Comparison of ENCODE assay signal across 8 mouse cellular contexts in genomic region chr6:90466079-90466478, GRCm38 (mm10). TPM values are rescaled to one million over a fixed set of nuclear protein-coding genes. Genes with fewer than 3 reads are reported as not detected.
DNase-seq lines count a peak whose midpoint lies in the region; ATAC-seq and TF ChIP-seq lines count a peak whose summit lies in the region.
"Had no signal": no experiment of that assay in that cellular context is flagged by ENCODE, and none has a peak within 500 bp of the region (broad histone marks: within the 10 kb centered on the region; RNA-seq: fewer than 3 reads in every experiment).

No protein-coding gene starts in this region.

- peaks cover 39% of the 10 kb centered on the region for H3K27me3 ChIP-seq in liver, embryonic 11.5 days (replicated peaks; ENCODE audit: control insufficient read depth, insufficient read depth, low read length)
- H3K27me3 ChIP-seq in stomach, postnatal 0 days (ENCODE audit: control insufficient read depth, insufficient read depth, low read length): peaks cover under 1% of the 10 kb centered on the region; the same call in 1 of the 2 replicates

- peak overlapping the region; percentile 62 for H3K27ac ChIP-seq in liver, embryonic 11.5 days (ENCODE audit: low read depth, low read length)
- peak overlapping the region; percentile 40; the same call in 1 of the 2 replicates for H3K27ac ChIP-seq in stomach, postnatal 0 days (replicated peaks)
- H3K27ac ChIP-seq: heart, embryonic 13.5 days had no signal

- H3K9me3 ChIP-seq in liver, embryonic 11.5 days (ENCODE audit: control insufficient read depth, low read length): no peaks in the 10 kb centered on the region
- no peaks in the 10 kb centered on the region for H3K9me3 ChIP-seq in stomach, postnatal 0 days (ENCODE audit: control insufficient read depth, low read length)
- H3K9me3 ChIP-seq: heart, embryonic 13.5 days had no signal

- no peaks in the 10 kb centered on the region for H3K36me3 ChIP-seq in liver, embryonic 11.5 days (ENCODE audit: control insufficient read depth, insufficient read depth, low read length)
- H3K36me3 ChIP-seq in stomach, postnatal 0 days (ENCODE audit: control insufficient read depth, insufficient read depth, low read length): peaks cover 11% of the 10 kb centered on the region; the same call in 1 of the 2 replicates

- H3K4me1 ChIP-seq in liver, embryonic 11.5 days (replicated peaks; ENCODE audit: control insufficient read depth, insufficient read depth, low read length): peaks cover 7% of the 10 kb centered on the region
- H3K4me1 ChIP-seq in stomach, postnatal 0 days (replicated peaks; ENCODE audit: control insufficient read depth, insufficient read depth): peaks cover 4% of the 10 kb centered on the region

- H3K4me3 ChIP-seq in liver, embryonic 11.5 days (ENCODE audit: low read depth, low read length): no peak overlapping the region
- H3K4me3 ChIP-seq in stomach, postnatal 0 days (ENCODE audit: low read depth, low read length): no peak overlapping the region
- H3K4me3 ChIP-seq: heart, embryonic 13.5 days had no signal

- ATAC-seq in liver, embryonic 11.5 days (replicated peaks; ENCODE audit: low FRiP score): no peak
- no peak for ATAC-seq in stomach, postnatal 0 days (ENCODE audit: low FRiP score, low TSS enrichment)

- DNase-seq in ovary, postnatal 36 days (ENCODE audit: low spot score): peak; percentile 62
- DNase-seq in ovary, postnatal 14 days (ENCODE audit: low spot score): no peak
- DNase-seq in fibroblast of lung, adult 2 months (ENCODE audit: low read depth): peak; percentile 83
- DNase-seq in liver, embryonic 11.5 days (ENCODE audit: low spot score): no peak
- no peak for DNase-seq in stomach, postnatal 0 days (ENCODE audit: low spot score)
- DNase-seq in layer of hippocampus, adult 18-20 months (ENCODE audit: low spot score in 2 of 2): no peak
- no peak for DNase-seq in frontal cortex, postnatal 14 days (ENCODE audit: low spot score in 2 of 2)

- TF ChIP-seq EP300 in stomach, postnatal 0 days (optimal IDR thresholded peaks at IDR 0.05): no peak

- peak overlapping the region; percentile 18; the same call in 1 of the 2 replicates for H3K4me2 ChIP-seq in liver, embryonic 11.5 days
- H3K4me2 ChIP-seq in stomach, postnatal 0 days (replicated peaks; ENCODE audit: low read depth): no peak overlapping the region
- H3K4me2 ChIP-seq: heart, embryonic 13.5 days had no signal

- 74% methylated on average over 10 of the region's 10 CpGs for WGBS in liver, embryonic 11.5 days
- WGBS in stomach, postnatal 0 days: 60% methylated on average over 10 of the region's 10 CpGs

- TF ChIP-seq CTCF in stomach, postnatal 0 days (IDR thresholded peaks at IDR 0.05; ENCODE audit: low read depth): no peak

- H3K9ac ChIP-seq in liver, embryonic 11.5 days (ENCODE audit: low read depth, low read length): no peak overlapping the region
- no peak overlapping the region for H3K9ac ChIP-seq in stomach, postnatal 0 days (ENCODE audit: low read length)
- H3K9ac ChIP-seq: heart, embryonic 13.5 days had no signal

RNA-seq across cellular contexts. Expression of gene Klf15, which starts 3.7 kb away (rescaled TPM):
- polyA plus RNA-seq in liver, embryonic 11.5 days (2014; fragmentation: Nextera tagmentation; extraction: Ambion mirVana): 10.6 and 12.3 TPM in 2 replicates
- 4.1 and 4.2 TPM in 2 replicates for polyA plus RNA-seq in stomach, postnatal 0 days (2015; fragmentation: Nextera tagmentation; extraction: Ambion mirVana)
- 10 to 100 TPM; 36.5 to 44.2 TPM for total RNA-seq in layer of hippocampus, adult 18-20 months (2021)

RNA-seq across cellular contexts. Expression of gene Aldh1l1, which starts 20.1 kb away (rescaled TPM):
- polyA plus RNA-seq in liver, embryonic 11.5 days (2014; fragmentation: Nextera tagmentation; extraction: Ambion mirVana): 6.5 and 6.6 TPM in 2 replicates
- 6.6 and 7.6 TPM in 2 replicates for polyA plus RNA-seq in stomach, postnatal 0 days (2015; fragmentation: Nextera tagmentation; extraction: Ambion mirVana)
- total RNA-seq in layer of hippocampus, adult 18-20 months (2021): 10 to 100 TPM; 40.1 to 43.6 TPM

RNA-seq across cellular contexts. Expression of gene Cfap100, which starts 37.5 kb away (rescaled TPM):
- polyA plus RNA-seq in liver, embryonic 11.5 days (2014; fragmentation: Nextera tagmentation; extraction: Ambion mirVana): 0.18 TPM in 2 replicates
- 0.30 and 0.34 TPM in 2 replicates for polyA plus RNA-seq in stomach, postnatal 0 days (2015; fragmentation: Nextera tagmentation; extraction: Ambion mirVana)
- 10 to 100 TPM; 12.6 to 19.4 TPM for total RNA-seq in layer of hippocampus, adult 18-20 months (2021)

Comparison
In these comparisons a context has a peak if more than half of its experiments do, and no peak if none do; other contexts are left out.
1. DNase-seq: peak in ovary, postnatal 36 days (single experiment) and fibroblast of lung, adult 2 months (single experiment); none in ovary, postnatal 14 days (single experiment), liver, embryonic 11.5 days (single experiment), stomach, postnatal 0 days (single experiment), layer of hippocampus, adult 18-20 months (0 of 2) and frontal cortex, postnatal 14 days (0 of 2).